Mouse (Mus musculus) MEL (cell line): ENCODE results near the gene Inpp4b. TPM values are rescaled to one million over a fixed set of nuclear protein-coding genes. Genes with fewer than 3 reads are reported as not detected.

Experiments
- DNase-seq: peaks from one replicate; pipeline ENCODE4 v3.0.0; 2011; ENCODE audit warnings: low read depth, low spot score
- H3K27ac ChIP-seq: 2 replicates; pipeline ENCODE4 v1.5.1; 2012; ENCODE audit warnings: low read depth, mild to moderate bottlenecking, control low read depth, low read length, moderate library complexity; ENCODE audit not compliant: control insufficient read depth
- H3K27me3 ChIP-seq, 2 experiments: fragments of 150-350 bp in 1 of 2; sonication (generic) in 1 of 2; 2 replicates each; pipeline ENCODE4 v1.6.1; 2012; ENCODE audit warnings: low read length in 2 of 2, mild to moderate bottlenecking in 2 of 2, improper control_type of control experiment in 1 of 2, moderate library complexity in 1 of 2; ENCODE audit not compliant: insufficient read depth in 2 of 2, control insufficient read depth in 1 of 2
- H3K36me3 ChIP-seq, 2 experiments: 2 replicates each; pipeline ENCODE4 v1.6.1; 2012 to 2014; ENCODE audit warnings: low read length in 2 of 2, improper control_type of control experiment in 1 of 2, inconsistent platforms in 1 of 2, mild to moderate bottlenecking in 1 of 2; ENCODE audit not compliant: insufficient read depth in 2 of 2, control insufficient read depth in 1 of 2
- H3K4me1 ChIP-seq, 2 experiments: fragments of 150-350 bp in 1 of 2; sonication (generic) in 1 of 2; 2 replicates each; pipeline ENCODE4 v1.6.1; 2012; ENCODE audit warnings: low read length in 2 of 2, improper control_type of control experiment in 1 of 2, mild to moderate bottlenecking in 1 of 2; ENCODE audit not compliant: insufficient read depth in 2 of 2, control insufficient read depth in 1 of 2
- H3K4me3 ChIP-seq, 2 experiments: fragments of 150-350 bp in 1 of 2; sonication (generic) in 1 of 2; 2 replicates each; pipeline ENCODE4 v1.5.1; 2012; ENCODE audit warnings: low read depth in 2 of 2, low read length in 2 of 2, mild to moderate bottlenecking in 2 of 2, moderate library complexity in 2 of 2, control low read depth in 1 of 2, improper control_type of control experiment in 1 of 2; ENCODE audit not compliant: control insufficient read depth in 1 of 2, insufficient read depth in 1 of 2
- H3K79me2 ChIP-seq: 2 replicates; pipeline ENCODE4 v1.6.1; 2012; ENCODE audit warnings: mild to moderate bottlenecking, low read length, moderate library complexity; ENCODE audit not compliant: control insufficient read depth, poor library complexity, insufficient read depth
- H3K9ac ChIP-seq: 2 replicates; pipeline ENCODE4 v1.6.1; 2012; ENCODE audit warnings: low read depth, mild to moderate bottlenecking, control low read depth, low read length, moderate library complexity; ENCODE audit not compliant: control insufficient read depth, poor library complexity, severe bottlenecking
- H3K9me3 ChIP-seq: fragments of 150-350 bp; sonication (generic); replicated peaks from 2 replicates; pipeline ENCODE4 v1.6.1; 2012; ENCODE audit warnings: mild to moderate bottlenecking, low read length, improper control_type of control experiment, moderate library complexity; ENCODE audit not compliant: insufficient read depth
- BHLHE40 ChIP-seq: IDR thresholded peaks from 2 replicates; pipeline ENCODE4 v1.6.1; 2012; ENCODE audit warnings: low read depth, mild to moderate bottlenecking, inconsistent platforms, low read length, improper control_type of control experiment, borderline replicate concordance
- CHD1 ChIP-seq: IDR thresholded peaks from 2 replicates; pipeline ENCODE4 v1.6.1; 2012; ENCODE audit warnings: low read depth, mild to moderate bottlenecking, inconsistent platforms, low read length, improper control_type of control experiment
- CHD2 ChIP-seq: IDR thresholded peaks from 2 replicates; pipeline ENCODE4 v1.6.1; 2011; ENCODE audit warnings: low read length, improper control_type of control experiment
- EP300 ChIP-seq, 2 experiments: IDR thresholded peaks; 2 replicates each; pipeline ENCODE4 v1.6.1; 2011; ENCODE audit warnings: improper control_type of control experiment in 2 of 2, low read length in 2 of 2, low read depth in 1 of 2, mild to moderate bottlenecking in 1 of 2
- ETS1 ChIP-seq: IDR thresholded peaks from 2 replicates; pipeline ENCODE4 v1.6.1; 2012; ENCODE audit warnings: low read depth, mild to moderate bottlenecking, inconsistent platforms, low read length, improper control_type of control experiment, moderate library complexity
- GABPA ChIP-seq: IDR thresholded peaks from 2 replicates; pipeline ENCODE4 v1.6.1; 2012; ENCODE audit warnings: low read depth, mild to moderate bottlenecking, inconsistent platforms, low read length, improper control_type of control experiment, moderate library complexity
- GATA1 ChIP-seq: IDR thresholded peaks from 2 replicates; pipeline ENCODE4 v1.6.1; 2011; ENCODE audit warnings: low read depth, low read length, improper control_type of control experiment
- HCFC1 ChIP-seq: IDR thresholded peaks from 2 replicates; pipeline ENCODE4 v1.6.1; 2012; ENCODE audit warnings: low read depth, mild to moderate bottlenecking, inconsistent platforms, low read length, improper control_type of control experiment, moderate library complexity
- KAT2A ChIP-seq: conservative IDR thresholded peaks from 2 replicates; pipeline ENCODE4 v1.6.1; 2012; ENCODE audit warnings: low read depth, low read length, improper control_type of control experiment, inconsistent platforms
- MAFK ChIP-seq: IDR thresholded peaks from 2 replicates; pipeline ENCODE4 v1.6.1; 2011; ENCODE audit warnings: low read depth, mild to moderate bottlenecking, low read length, improper control_type of control experiment, borderline replicate concordance
- MEF2A ChIP-seq: IDR thresholded peaks from 2 replicates; pipeline ENCODE4 v1.6.1; 2014; ENCODE audit warnings: low read depth, mild to moderate bottlenecking, inconsistent platforms, low read length, improper control_type of control experiment; ENCODE audit not compliant: poor library complexity, insufficient replicate concordance, severe bottlenecking; ENCODE audit errors: extremely low read depth
- MXI1 ChIP-seq: IDR thresholded peaks from 2 replicates; pipeline ENCODE4 v1.6.1; 2011; ENCODE audit warnings: mild to moderate bottlenecking, low read depth, low read length, improper control_type of control experiment
- NELFE ChIP-seq: IDR thresholded peaks from 2 replicates; pipeline ENCODE4 v1.6.1; 2011; ENCODE audit warnings: low read depth, low read length, improper control_type of control experiment
- POLR2AphosphoS5 ChIP-seq: IDR thresholded peaks from 2 replicates; pipeline ENCODE4 v1.6.1; 2012; ENCODE audit warnings: low read depth, borderline replicate concordance, mild to moderate bottlenecking, inconsistent platforms, low read length, moderate library complexity, mixed read lengths
- RAD21 ChIP-seq: IDR thresholded peaks from 2 replicates; pipeline ENCODE4 v1.6.1; 2011; ENCODE audit warnings: mild to moderate bottlenecking, low read depth, low read length, improper control_type of control experiment
- RCOR1 ChIP-seq: IDR thresholded peaks from 2 replicates; pipeline ENCODE4 v1.6.1; 2012; ENCODE audit warnings: low read depth, mild to moderate bottlenecking, inconsistent platforms, low read length, improper control_type of control experiment
- SIN3A ChIP-seq: IDR thresholded peaks from 2 replicates; pipeline ENCODE4 v1.6.1; 2012; ENCODE audit warnings: low read length, improper control_type of control experiment, inconsistent platforms
- SMC3 ChIP-seq: IDR thresholded peaks from 2 replicates; pipeline ENCODE4 v1.6.1; 2011; ENCODE audit warnings: low read depth, low read length, improper control_type of control experiment
- TAL1 ChIP-seq: IDR thresholded peaks from 2 replicates; pipeline ENCODE4 v1.6.1; 2012; ENCODE audit warnings: mild to moderate bottlenecking, inconsistent platforms, low read length, moderate library complexity, mixed read lengths
- TCF12 ChIP-seq: IDR thresholded peaks from 2 replicates; pipeline ENCODE4 v1.6.1; 2014; ENCODE audit warnings: low read depth, mild to moderate bottlenecking, inconsistent platforms, low read length, improper control_type of control experiment, moderate library complexity
- UBTF ChIP-seq: IDR thresholded peaks from 2 replicates; pipeline ENCODE4 v1.6.1; 2012; ENCODE audit warnings: low read depth, mild to moderate bottlenecking, inconsistent platforms, low read length, improper control_type of control experiment, moderate library complexity, borderline replicate concordance; ENCODE audit not compliant: insufficient read depth
- USF2 ChIP-seq, 2 experiments: IDR thresholded peaks; 2 replicates each; pipeline ENCODE4 v1.6.1; 2011 to 2012; ENCODE audit warnings: improper control_type of control experiment in 2 of 2, low read length in 2 of 2, borderline replicate concordance in 1 of 2, inconsistent platforms in 1 of 2, low read depth in 1 of 2, mild to moderate bottlenecking in 1 of 2; ENCODE audit not compliant: insufficient read depth in 1 of 2
- ZKSCAN1 ChIP-seq: IDR thresholded peaks from 2 replicates; pipeline ENCODE4 v1.6.1; 2012; ENCODE audit warnings: low read depth, mild to moderate bottlenecking, inconsistent platforms, low read length, improper control_type of control experiment, moderate library complexity
- ZMIZ1 ChIP-seq: IDR thresholded peaks from 2 replicates; pipeline ENCODE4 v1.6.1; 2012; ENCODE audit warnings: low read depth, mild to moderate bottlenecking, inconsistent platforms, low read length, improper control_type of control experiment, moderate library complexity
- polyA plus RNA-seq, 2 experiments: library from polyadenylated mRNA; stranded (reverse) in 1 of 2; unstranded in 1 of 2; fragments of >175 nt in 1 of 2; fragments of >200 nt in 1 of 2; gene quantifications; 2 replicates each; pipeline versions ENCODE4 v1.2.1 to v1.2.4; 2012; ENCODE audit warnings: low replicate concordance in 2 of 2, low read depth in 1 of 2; ENCODE audit not compliant: insufficient read length in 2 of 2, insufficient read depth in 1 of 2, missing spikeins in 1 of 2
- total RNA-seq: library from RNA; depleted of rRNA; stranded (reverse); fragments of 300-350 nt; gene quantifications from 2 replicates; pipeline ENCODE4 v1.2.3, GENCODE M21; 2012

The Inpp4b gene
- total and polyA plus RNA-seq, 3 experiments: 12.3 to 26.9 (median 13.6) TPM

DNA sequence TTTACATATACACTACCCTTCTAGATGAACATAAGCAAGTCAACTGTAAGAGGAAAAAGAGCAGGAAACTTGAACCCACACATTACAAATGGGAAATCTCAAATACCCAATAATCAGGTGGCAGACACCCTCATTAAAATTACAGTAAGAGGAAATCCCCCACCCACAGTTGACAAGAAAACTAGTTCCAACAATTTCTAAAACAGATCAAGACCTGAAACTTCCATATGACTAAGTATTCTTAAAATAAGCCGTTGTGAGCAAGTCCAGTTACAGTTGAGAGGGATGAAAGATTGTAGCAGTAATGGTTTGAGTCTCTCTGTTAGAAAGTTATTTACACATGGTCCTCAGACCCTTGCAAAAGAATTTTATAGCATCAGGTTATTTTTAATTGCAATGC lies 480.8 kb downstream of the Inpp4b start:
- no peaks in the 10 kb centered on the region for H3K4me1 ChIP-seq
- no peaks in the 10 kb centered on the region for H3K27me3 ChIP-seq

DNA sequence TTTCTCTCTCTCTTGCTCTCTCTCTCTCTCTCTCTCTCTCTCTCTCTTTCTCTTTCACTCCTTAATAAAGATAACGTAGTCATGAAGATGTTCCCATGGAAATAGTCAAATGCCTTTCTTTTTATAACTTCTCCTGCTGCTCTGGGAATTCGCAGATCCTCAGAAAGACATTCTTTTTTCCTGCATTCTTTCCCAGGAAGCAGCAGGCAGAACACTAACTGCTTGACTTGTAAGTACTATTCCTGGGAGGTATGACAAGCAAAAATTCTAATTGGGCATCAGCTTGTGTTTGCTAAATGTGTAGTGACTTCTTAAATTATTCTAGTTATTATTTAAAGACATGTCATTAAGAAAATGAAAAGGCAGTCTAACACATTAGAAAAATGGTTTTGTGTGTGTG lies 482.6 kb downstream of the Inpp4b start:
- H3K27me3 ChIP-seq: no peaks in the 10 kb centered on the region
- no peak overlapping the region for H3K27ac ChIP-seq
- TF ChIP-seq GATA1 (no peak), NELFE (no peak), GABPA (no peak), CHD2 (no peak)
- no peak for DNase-seq
- H3K4me1 ChIP-seq: no peaks in the 10 kb centered on the region
- H3K9ac ChIP-seq: no peak overlapping the region
- H3K79me2 ChIP-seq: no peaks in the 10 kb centered on the region
- peaks cover 0 to 2% of the 10 kb centered on the region in 2 experiments; a peak in 2 of 4 replicates for H3K36me3 ChIP-seq
- no peaks in the 10 kb centered on the region for H3K9me3 ChIP-seq
- no peak overlapping the region for H3K4me3 ChIP-seq

More for the DNA sequence above, 480.8 kb downstream of the Inpp4b start:
- Histone ChIP-seq H3K79me2 (no peaks in the 10 kb centered on the region), H3K9me3 (no peaks in the 10 kb centered on the region), H3K36me3 (peaks cover 0 to 2% of the 10 kb centered on the region in 2 experiments; a peak in 1 of 4 replicates), H3K9ac (no peak overlapping the region), H3K4me3 (no peak overlapping the region)
- TF ChIP-seq POLR2AphosphoS5 (no peak), KAT2A (no peak), SIN3A (no peak), MXI1 (no peak), MAFK (no peak), BHLHE40 (no peak)
- TF ChIP-seq, all 39 proteins: peak for 0
- no peak overlapping the region for H3K27ac ChIP-seq
- DNase-seq: no peak

DNA sequence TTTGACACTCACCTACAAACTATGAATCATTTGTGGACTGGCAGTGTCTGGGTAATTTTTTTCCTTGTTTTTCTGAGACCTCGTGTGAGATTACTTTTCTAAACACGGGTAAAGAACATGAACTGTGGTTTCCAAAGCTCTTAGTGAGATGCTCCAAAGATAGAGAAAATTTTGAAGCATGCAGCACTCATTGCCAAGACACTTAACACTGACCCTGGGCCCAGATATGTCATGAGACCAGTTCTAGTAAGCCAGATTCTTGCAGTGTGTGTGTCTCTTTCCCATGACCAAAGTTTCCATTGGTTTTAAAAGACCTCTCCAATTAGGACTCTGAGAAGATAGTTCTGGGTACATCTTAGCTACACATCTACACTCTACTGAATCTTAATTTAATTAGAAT lies 484.1 kb downstream of the Inpp4b start:
- Histone ChIP-seq H3K9ac (no peak overlapping the region), H3K36me3 (peaks cover 0 to 2% of the 10 kb centered on the region in 2 experiments; a peak in 2 of 4 replicates), H3K27me3 (no peaks in the 10 kb centered on the region), H3K79me2 (no peaks in the 10 kb centered on the region), H3K4me1 (no peaks in the 10 kb centered on the region), H3K9me3 (no peaks in the 10 kb centered on the region), H3K27ac (no peak overlapping the region), H3K4me3 (no peak overlapping the region)
- DNase-seq: no peak
- TF ChIP-seq ETS1 (no peak), ZKSCAN1 (no peak), BHLHE40 (no peak), MXI1 (no peak), USF2 (IDR thresholded peaks at IDR 0.05; ENCODE audit: borderline replicate concordance in 1 of 2, insufficient read depth in 1 of 2, low read depth in 1 of 2, low read length in 2 of 2) (no peak), CHD1 (no peak), MEF2A (no peak), UBTF (no peak), MAFK (no peak), POLR2AphosphoS5 (no peak), RAD21 (no peak), RCOR1 (no peak), NELFE (no peak), ZMIZ1 (no peak), TAL1 (no peak), SMC3 (no peak), HCFC1 (no peak), GABPA (no peak), TCF12 (no peak), EP300 (IDR thresholded peaks at IDR 0.05; ENCODE audit: low read depth in 1 of 2, low read length in 2 of 2) (no peak)
